Mouse (Mus musculus): Measurements from ENCODE around the gene Racgap1. TPM values are rescaled to one million over a fixed set of nuclear protein-coding genes. Genes with fewer than 3 reads are reported as not detected.

The Racgap1 gene
- total RNA-seq, 2 experiments from 2014 or later: 1.9 to 2.4 TPM

DNA sequence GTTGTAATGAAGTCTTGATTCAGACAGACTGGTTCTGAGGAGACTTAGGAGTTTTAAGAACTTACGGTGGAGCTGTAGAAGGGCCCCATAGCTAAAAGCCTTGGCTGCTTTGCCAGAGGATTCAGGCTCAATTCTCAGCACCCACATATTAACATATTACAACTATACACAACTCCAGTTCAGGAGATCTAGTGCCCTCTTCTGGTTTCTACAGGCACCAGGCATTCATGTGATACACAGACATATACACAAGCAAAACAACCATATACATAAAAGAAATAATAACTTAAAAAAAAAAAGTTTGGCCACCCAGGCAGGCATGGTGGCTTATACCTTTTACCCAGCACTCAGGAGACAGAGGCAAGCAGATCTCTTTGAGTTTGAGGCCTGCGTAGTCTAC is 16.1 kb upstream of the Racgap1 start:
- DNase-seq: no peak
- intact Hi-C loops (cut with DNase I): no loop called here

DNA sequence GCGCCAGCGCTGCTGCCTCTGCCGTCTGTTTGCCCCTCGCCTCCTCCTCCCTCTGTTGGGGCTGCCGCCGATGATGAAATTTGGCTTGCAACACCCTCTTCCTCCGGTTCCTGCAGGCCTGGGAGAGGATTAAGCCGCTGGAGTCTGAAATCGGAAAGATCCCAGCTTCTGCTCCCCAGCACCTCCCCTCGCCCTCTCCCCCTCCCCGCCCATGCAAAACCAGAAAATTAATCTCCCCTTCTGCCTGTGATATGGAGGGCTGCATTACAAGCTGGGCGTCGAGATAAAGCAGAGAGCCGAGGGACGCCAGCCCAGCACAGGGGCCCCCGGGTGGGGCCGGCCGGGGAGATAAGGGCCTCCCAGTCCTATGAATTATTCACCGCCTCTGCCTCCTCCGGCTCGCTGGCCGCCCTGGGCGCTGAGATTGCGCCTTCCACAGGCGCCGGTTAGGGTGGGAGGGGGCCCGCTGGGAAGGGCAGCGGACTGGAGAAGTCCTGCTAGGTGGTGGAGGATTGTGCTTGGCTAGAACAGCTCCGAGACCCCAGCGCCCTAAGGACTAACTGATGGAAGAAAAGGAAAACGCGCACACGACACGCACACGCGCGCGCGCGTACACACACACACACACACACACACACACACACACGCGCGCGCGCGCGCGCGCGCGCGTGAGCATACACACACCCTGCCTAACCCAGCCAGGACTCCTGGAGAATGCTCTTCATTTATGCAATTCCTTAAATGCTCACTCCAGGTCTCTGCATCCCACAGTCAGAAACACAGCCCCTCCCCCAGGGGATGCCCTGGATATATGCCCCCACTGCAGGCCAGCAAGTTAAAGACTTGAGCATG is 13.4 kb upstream of the Racgap1 start:
- DNase-seq: peak; percentile 31 to 34
- intact Hi-C loops (cut with DNase I): no loop called here

DNA sequence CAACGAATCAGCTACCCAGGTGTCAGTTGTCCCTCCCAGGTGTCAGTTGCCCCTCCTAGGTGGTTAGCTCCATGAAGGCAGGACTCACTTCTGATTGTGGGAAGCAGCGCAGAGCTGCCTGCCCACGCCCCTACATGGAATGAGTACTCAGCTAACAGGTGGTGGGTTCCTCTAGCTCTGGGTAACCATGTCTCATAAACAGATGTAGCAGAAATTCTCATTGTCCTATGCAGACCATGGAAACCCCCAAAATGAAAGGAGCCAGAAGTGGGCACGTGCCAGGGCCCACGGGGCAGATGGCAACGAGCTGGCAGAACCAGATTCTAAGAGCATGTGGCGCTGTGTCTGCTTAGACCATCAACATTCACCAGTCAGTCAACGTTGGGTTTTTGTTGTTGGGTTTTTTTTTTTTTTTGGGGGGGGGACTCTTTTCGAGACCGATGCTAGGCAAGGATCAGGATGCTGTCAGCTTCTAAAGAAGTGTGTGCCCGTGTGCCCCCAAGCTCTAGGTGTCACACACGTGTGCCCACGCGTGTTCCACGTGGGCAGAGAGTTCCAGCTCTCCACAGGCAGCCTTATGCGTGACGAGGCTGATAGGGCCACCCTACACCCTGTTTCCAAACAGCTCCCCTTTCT is 12.6 kb upstream of the Racgap1 start:
- no peak for DNase-seq
- intact Hi-C loops (cut with DNase I): no loop called here

- intact Hi-C loops (cut with DNase I): no loop called here
- no peak for DNase-seq
Measured at GRCm38 (mm10) chr15:99662371-99662770, 10.9 kb upstream of the Racgap1 start.

DNA sequence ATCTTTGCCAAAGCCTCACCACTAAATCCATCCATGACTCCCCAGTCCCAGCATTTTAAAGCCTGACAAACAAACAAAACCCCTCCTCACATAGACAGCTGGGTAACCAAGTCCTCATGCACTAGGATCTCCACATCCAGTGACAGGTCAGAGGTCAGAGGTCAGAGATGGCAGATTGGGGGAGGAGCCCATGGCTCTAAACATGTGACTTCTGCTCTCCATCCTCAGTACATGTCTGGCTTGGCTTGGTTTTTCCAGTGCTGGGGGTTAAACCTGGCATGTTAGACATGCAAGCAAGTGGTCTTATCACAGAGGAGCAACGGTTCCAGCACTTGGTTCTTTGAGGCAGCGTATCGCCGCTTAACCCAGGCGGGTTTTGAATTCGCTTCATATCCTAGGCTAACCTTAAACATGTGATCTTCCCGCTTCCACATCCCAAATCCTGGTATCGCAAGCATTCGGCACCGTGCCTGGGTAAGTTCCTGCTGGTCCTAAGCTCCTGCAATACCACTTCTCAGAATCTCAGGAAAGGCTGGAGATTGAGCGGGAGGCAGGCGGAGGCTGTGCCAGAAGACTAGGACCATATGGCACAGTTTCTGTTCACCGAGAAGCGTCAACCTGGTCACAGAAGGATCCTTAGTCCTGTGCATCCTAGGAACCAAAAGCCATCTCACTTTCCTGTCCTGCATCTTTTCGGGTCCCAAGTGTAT is 9.8 kb upstream of the Racgap1 start:
- intact Hi-C loops (cut with DNase I): no loop called here
- no peak for DNase-seq

- DNase-seq: no peak
- intact Hi-C loops (cut with DNase I): no loop called here
Measured at GRCm38 (mm10) chr15:99658437-99658836, 7.0 kb upstream of the Racgap1 start.

DNA sequence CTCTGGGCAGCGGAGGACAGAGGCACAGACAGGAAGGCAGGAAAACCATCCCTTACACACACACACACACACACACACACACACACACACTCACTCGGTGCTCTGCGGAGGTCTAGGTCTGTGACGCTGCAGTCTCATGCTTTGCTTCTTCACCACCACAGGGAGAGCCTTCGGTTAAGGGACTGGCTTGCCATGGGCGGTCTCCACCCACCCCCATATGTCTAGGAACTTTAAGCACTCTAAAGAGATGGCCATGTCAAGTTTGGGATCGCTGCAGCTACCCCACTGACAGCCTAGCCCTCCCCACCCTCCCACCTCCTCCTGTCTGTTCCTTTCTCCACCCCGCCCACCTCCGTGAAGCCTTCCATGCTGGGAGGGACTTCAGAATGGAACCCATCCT is 4.5 kb upstream of the Racgap1 start:
- intact Hi-C loops (cut with DNase I): no loop called here
- DNase-seq: no peak

DNA sequence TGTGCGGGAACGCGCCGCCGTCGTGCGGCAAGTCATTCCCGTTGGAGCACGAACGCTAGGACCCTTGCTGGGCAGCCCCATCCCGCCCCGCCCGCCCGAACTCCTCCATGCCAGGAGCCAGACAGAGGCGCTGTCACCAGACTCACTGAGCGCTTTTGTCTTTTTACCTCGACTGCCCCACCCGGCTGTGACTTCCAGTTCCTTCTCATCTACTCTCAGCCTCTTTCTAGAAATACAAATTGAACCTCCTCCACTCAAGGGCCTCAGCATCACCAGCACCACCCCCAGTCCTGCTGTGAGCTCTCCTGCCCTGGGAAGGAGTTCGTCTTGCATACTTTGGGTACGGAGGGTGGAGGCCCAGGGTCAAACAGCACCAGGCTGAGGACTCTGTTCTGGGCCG is 2.4 kb upstream of the Racgap1 start:
- intact Hi-C loops (cut with DNase I): no loop called here
- DNase-seq: no peak

DNA sequence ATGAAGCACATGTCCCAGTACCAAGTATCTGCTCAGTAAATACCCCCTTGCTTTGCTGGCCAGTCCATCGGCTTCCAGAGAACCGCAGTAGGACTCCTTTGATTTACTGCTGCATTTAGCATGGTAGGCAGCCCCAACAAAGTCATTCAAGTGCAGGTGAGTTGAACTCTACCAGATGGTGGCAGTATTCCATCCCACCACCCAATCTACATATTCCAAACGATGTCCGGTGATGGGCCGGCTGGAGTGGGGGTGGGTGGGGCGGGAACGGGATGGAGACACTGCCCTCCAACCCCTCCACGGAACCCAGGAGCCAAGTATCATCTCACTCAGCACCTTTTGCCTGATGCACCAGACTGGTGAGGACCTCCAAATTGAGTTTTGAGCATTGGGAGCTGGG is 1.8 kb upstream of the Racgap1 start:
- DNase-seq: no peak
- intact Hi-C loops (cut with DNase I): no loop called here

GRCm38 (mm10) chr15:99651984-99652872 is 772 bp upstream of the Racgap1 start:
- intact Hi-C loops (cut with DNase I): no loop called here

DNA sequence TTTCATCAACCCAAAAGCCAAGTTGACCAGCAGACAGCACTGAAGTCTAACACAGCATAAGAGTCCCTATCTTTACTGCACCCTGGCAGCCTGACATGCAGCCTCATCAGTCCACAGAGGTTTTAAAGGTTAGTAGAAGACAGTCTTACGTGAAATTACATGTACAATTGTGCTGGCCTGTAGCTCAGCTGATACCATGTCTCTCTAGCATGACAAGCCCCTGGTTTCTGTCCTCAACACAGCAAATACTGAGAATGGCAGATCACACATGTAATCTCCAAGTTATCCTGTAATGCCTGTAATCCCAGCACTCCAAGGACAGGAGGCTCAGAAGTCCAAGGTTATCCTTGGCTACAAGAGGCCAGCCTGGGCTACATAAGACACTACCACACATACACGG is 1.2 kb downstream of the Racgap1 start:
- DNase-seq: no peak
- intact Hi-C loops (cut with DNase I): no loop called here

More at GRCm38 (mm10) chr15:99651984-99652872, 772 bp upstream of the Racgap1 start:
- no peak for DNase-seq

DNA sequence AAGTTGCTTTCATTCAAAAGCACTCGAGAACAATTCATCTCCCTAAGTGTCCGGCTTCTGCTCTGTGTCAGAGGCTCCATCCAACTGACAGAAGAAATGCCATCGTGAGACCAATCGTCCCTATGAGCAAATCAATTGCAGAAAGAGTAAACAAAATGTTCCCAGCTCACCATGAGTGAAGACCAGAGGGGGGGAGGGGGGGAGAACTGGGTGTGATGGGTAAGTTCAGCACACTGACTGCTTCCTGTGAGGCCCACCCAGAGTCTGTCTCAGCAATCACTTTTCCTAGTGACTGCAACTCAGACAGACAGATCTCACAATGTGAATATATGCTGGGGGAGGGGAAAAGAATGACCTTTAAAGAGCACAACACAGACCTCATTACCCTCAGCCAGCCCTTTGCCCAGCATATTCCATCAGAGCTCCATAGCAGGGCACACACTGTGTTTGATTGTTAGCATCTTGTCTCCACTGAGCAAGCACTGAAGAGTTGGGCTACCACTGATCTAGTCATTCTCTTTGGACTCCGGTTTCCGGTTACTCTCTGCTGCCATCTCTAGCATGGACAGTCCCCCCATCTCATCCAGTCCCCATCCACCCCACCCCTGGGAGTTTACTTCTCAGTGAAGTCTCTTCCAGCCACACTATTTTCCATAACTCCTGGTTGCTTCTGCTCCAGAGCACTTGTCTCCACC is 2.2 kb downstream of the Racgap1 start:
- DNase-seq: no peak
- intact Hi-C loops (cut with DNase I): no loop called here

- intact Hi-C loops (cut with DNase I): no loop called here
- no peak for DNase-seq
Measured at GRCm38 (mm10) chr15:99648326-99648725, 3.1 kb downstream of the Racgap1 start.

GRCm38 (mm10) chr15:99644776-99645175 is 6.7 kb downstream of the Racgap1 start:
- DNase-seq: peak in 1 of 2 experiments; percentile 15
- intact Hi-C loops (cut with DNase I): no loop called here

GRCm38 (mm10) chr15:99643832-99644231 is 7.6 kb downstream of the Racgap1 start:
- intact Hi-C loops (cut with DNase I): no loop called here
- DNase-seq: peak in 1 of 2 experiments; percentile 4

DNA sequence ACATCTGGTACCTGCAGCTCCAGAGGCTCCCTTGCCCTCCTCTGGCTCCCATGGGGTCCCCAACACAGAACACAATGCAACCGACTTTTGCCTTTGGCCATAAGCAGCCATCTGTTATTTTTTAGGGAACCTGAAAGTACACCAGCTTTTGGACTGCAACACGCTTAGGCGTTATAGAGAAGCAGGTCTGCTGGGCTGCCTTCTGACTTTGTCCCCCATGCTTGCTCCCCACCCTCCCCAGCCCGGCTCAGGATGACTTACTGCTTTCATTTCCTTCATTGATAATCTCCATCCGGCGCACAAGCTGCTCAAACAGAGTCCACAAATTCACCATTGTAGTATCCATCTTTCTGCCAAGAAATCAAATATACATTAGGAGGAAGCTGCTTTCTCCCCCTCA is 8.8 kb downstream of the Racgap1 start:
- DNase-seq: no peak
- intact Hi-C loops (cut with DNase I): no loop called here

- intact Hi-C loops (cut with DNase I): no loop called here
- no peak for DNase-seq
Measured at GRCm38 (mm10) chr15:99638124-99638485, 13.4 kb downstream of the Racgap1 start.

- intact Hi-C loops (cut with DNase I): no loop called here
- no peak for DNase-seq
Measured at GRCm38 (mm10) chr15:99637405-99638123, 13.9 kb downstream of the Racgap1 start.

GRCm38 (mm10) chr15:99634702-99635101 is 16.8 kb downstream of the Racgap1 start:
- DNase-seq: no peak
- intact Hi-C loops (cut with DNase I): no loop called here

Data from gastrocnemius, postnatal 36 days (tissue).